Mouse (Mus musculus): ENCODE measurements around the gene Cpeb1. TPM values are rescaled to one million over a fixed set of nuclear protein-coding genes. Genes with fewer than 3 reads are reported as not detected.
A peak's percentile ranks its signal among the peaks of the same experiment; 100 is the strongest.

Cpeb1 gene
- polyA plus RNA-seq, 2 experiments = 0.77 to 1.1 TPM

- Histone ChIP-seq H3K27me3 (ENCODE audit: control insufficient read depth, insufficient read depth, low read length) (no peaks in the 10 kb centered on the region), H3K36me3 (ENCODE audit: control insufficient read depth, insufficient read depth, low read length) (peaks cover 41% of the 10 kb centered on the region), H3K4me1 (ENCODE audit: control insufficient read depth, insufficient read depth, low read length) (peaks cover 10% of the 10 kb centered on the region; the same call in 1 of the 2 replicates), H3K9me3 (ENCODE audit: control insufficient read depth, low read length) (no peaks in the 10 kb centered on the region), H3K4me3 (replicated peaks; ENCODE audit: low read length) (peak within 1 kb of the TSS; percentile 86), H3K27ac (replicated peaks; ENCODE audit: low read depth, low read length) (peak within 1 kb of the TSS; percentile 88), H3K9ac (ENCODE audit: low read depth, low read length, severe bottlenecking) (peak within 1 kb of the TSS; percentile 97), H3K4me2 (replicated peaks; ENCODE audit: low read depth, low read length, severe bottlenecking) (peak within 1 kb of the TSS; percentile 58)
- under 1% methylated on average over 68 of the region's 85 CpGs for WGBS
- ATAC-seq (ENCODE audit: low FRiP score, low read depth) (peak; percentile 92), DNase-seq (ENCODE audit: low spot score) (peak; percentile 83)
- TF ChIP-seq POLR2A (IDR thresholded peaks at IDR 0.05; ENCODE audit: borderline replicate concordance, extremely low read depth, insufficient read depth, insufficient read length) = peak; percentile 94; the same call in 1 of the 2 replicates
These were observed 110.5 kb downstream of the Cpeb1 start, which contains the start of gene Rps17 for GRCm38 (mm10) chr7:81344544-81345446. Gene Rps17 (minus strand): TSS chr7:81345254.

GRCm38 (mm10) chr7:81343831-81344230 lies 111.4 kb downstream of the Cpeb1 start:
- Histone ChIP-seq H3K4me1 (ENCODE audit: control insufficient read depth, insufficient read depth, low read length) (peaks cover 10% of the 10 kb centered on the region; the same call in 1 of the 2 replicates), H3K9ac (ENCODE audit: low read depth, low read length, severe bottlenecking) (peak overlapping the region; percentile 97), H3K9me3 (ENCODE audit: control insufficient read depth, low read length) (no peaks in the 10 kb centered on the region), H3K36me3 (ENCODE audit: control insufficient read depth, insufficient read depth, low read length) (peaks cover 49% of the 10 kb centered on the region), H3K4me3 (replicated peaks; ENCODE audit: low read length) (peak overlapping the region; percentile 86), H3K4me2 (replicated peaks; ENCODE audit: low read depth, low read length, severe bottlenecking) (peak overlapping the region; percentile 58), H3K27me3 (ENCODE audit: control insufficient read depth, insufficient read depth, low read length) (no peaks in the 10 kb centered on the region), H3K27ac (replicated peaks; ENCODE audit: low read depth, low read length) (no peak overlapping the region)
- no peak for TF ChIP-seq POLR2A (IDR thresholded peaks at IDR 0.05; ENCODE audit: borderline replicate concordance, extremely low read depth, insufficient read depth, insufficient read length)
- 10% methylated on average over 10 of the region's 10 CpGs for WGBS
- DNase-seq (ENCODE audit: low spot score) (no peak), ATAC-seq (ENCODE audit: low FRiP score, low read depth) (no peak)

GRCm38 (mm10) chr7:81343316-81343715 lies 111.9 kb downstream of the Cpeb1 start:
- peak overlapping the region; percentile 58 for H3K4me2 ChIP-seq (replicated peaks; ENCODE audit: low read depth, low read length, severe bottlenecking)
- peaks cover 54% of the 10 kb centered on the region for H3K36me3 ChIP-seq (ENCODE audit: control insufficient read depth, insufficient read depth, low read length)
- no peaks in the 10 kb centered on the region for H3K9me3 ChIP-seq (ENCODE audit: control insufficient read depth, low read length)
- H3K27me3 ChIP-seq (ENCODE audit: control insufficient read depth, insufficient read depth, low read length) = no peaks in the 10 kb centered on the region
- H3K27ac ChIP-seq (replicated peaks; ENCODE audit: low read depth, low read length) = no peak overlapping the region
- no peak for TF ChIP-seq POLR2A (IDR thresholded peaks at IDR 0.05; ENCODE audit: borderline replicate concordance, extremely low read depth, insufficient read depth, insufficient read length)
- DNase-seq (ENCODE audit: low spot score) = no peak
- peak overlapping the region; percentile 97 for H3K9ac ChIP-seq (ENCODE audit: low read depth, low read length, severe bottlenecking)
- 30% methylated on average over 8 of the region's 8 CpGs for WGBS
- peaks cover 10% of the 10 kb centered on the region; the same call in 1 of the 2 replicates for H3K4me1 ChIP-seq (ENCODE audit: control insufficient read depth, insufficient read depth, low read length)
- peak overlapping the region; percentile 86 for H3K4me3 ChIP-seq (replicated peaks; ENCODE audit: low read length)
- no peak for ATAC-seq (ENCODE audit: low FRiP score, low read depth)

GRCm38 (mm10) chr7:81342356-81343094 lies 112.7 kb downstream of the Cpeb1 start:
- TF ChIP-seq POLR2A (IDR thresholded peaks at IDR 0.05; ENCODE audit: borderline replicate concordance, extremely low read depth, insufficient read depth, insufficient read length) = no peak
- 77% methylated on average over 8 of the region's 8 CpGs for WGBS
- H3K4me2 ChIP-seq (replicated peaks; ENCODE audit: low read depth, low read length, severe bottlenecking) = peak overlapping the region; percentile 58
- H3K9me3 ChIP-seq (ENCODE audit: control insufficient read depth, low read length) = no peaks in the 10 kb centered on the region
- H3K9ac ChIP-seq (ENCODE audit: low read depth, low read length, severe bottlenecking) = peak overlapping the region; percentile 97; the same call in 1 of the 2 replicates
- ATAC-seq (ENCODE audit: low FRiP score, low read depth) (no peak), DNase-seq (ENCODE audit: low spot score) (no peak)
- H3K27me3 ChIP-seq (ENCODE audit: control insufficient read depth, insufficient read depth, low read length) = no peaks in the 10 kb centered on the region
- H3K4me3 ChIP-seq (replicated peaks; ENCODE audit: low read length) = peak overlapping the region; percentile 86
- H3K4me1 ChIP-seq (ENCODE audit: control insufficient read depth, insufficient read depth, low read length) = peaks cover 10% of the 10 kb centered on the region; the same call in 1 of the 2 replicates
- H3K27ac ChIP-seq (replicated peaks; ENCODE audit: low read depth, low read length) = no peak overlapping the region
- H3K36me3 ChIP-seq (ENCODE audit: control insufficient read depth, insufficient read depth, low read length) = peaks cover 60% of the 10 kb centered on the region

GRCm38 (mm10) chr7:81341563-81341962 lies 113.7 kb downstream of the Cpeb1 start:
- no peak for ATAC-seq (ENCODE audit: low FRiP score, low read depth)
- Histone ChIP-seq H3K9ac (ENCODE audit: low read depth, low read length, severe bottlenecking) (no peak overlapping the region), H3K4me2 (replicated peaks; ENCODE audit: low read depth, low read length, severe bottlenecking) (no peak overlapping the region), H3K36me3 (ENCODE audit: control insufficient read depth, insufficient read depth, low read length) (peaks cover 67% of the 10 kb centered on the region), H3K9me3 (ENCODE audit: control insufficient read depth, low read length) (no peaks in the 10 kb centered on the region), H3K4me1 (ENCODE audit: control insufficient read depth, insufficient read depth, low read length) (peaks cover 10% of the 10 kb centered on the region; the same call in 1 of the 2 replicates), H3K27me3 (ENCODE audit: control insufficient read depth, insufficient read depth, low read length) (no peaks in the 10 kb centered on the region), H3K27ac (replicated peaks; ENCODE audit: low read depth, low read length) (no peak overlapping the region), H3K4me3 (replicated peaks; ENCODE audit: low read length) (no peak overlapping the region)
- 55% methylated on average over 3 of the region's 3 CpGs for WGBS
- no peak for TF ChIP-seq POLR2A (IDR thresholded peaks at IDR 0.05; ENCODE audit: borderline replicate concordance, extremely low read depth, insufficient read depth, insufficient read length)
- peak; percentile 37 for DNase-seq (ENCODE audit: low spot score)

Measured in limb, embryonic 14.5 days (tissue).